Mouse (Mus musculus): ENCODE results near the gene Gm26920. TPM values are rescaled to one million over a fixed set of nuclear protein-coding genes. Genes with fewer than 3 reads are reported as not detected.

The Gm26920 gene
- total RNA-seq, 1 experiment = 0.71 TPM

- no peak for DNase-seq (ENCODE audit: low read depth, low spot score)
- Histone ChIP-seq H3K36me3 (ENCODE audit: control insufficient read depth, insufficient read depth, low read length, poor library complexity, severe bottlenecking) (peaks cover 58% of the 10 kb centered on the region), H3K27ac (ENCODE audit: insufficient read depth, low read depth, low read length, poor library complexity, severe bottlenecking) (no peak overlapping the region), H3K9ac (ENCODE audit: insufficient read depth, low read depth, low read length, poor library complexity, severe bottlenecking) (no peak overlapping the region), H3K4me3 (ENCODE audit: insufficient read depth in 1 of 2, low read depth in 1 of 2, low read length in 2 of 2, poor library complexity in 1 of 2, severe bottlenecking in 1 of 2) (no peak overlapping the region), H3K9me3 (ENCODE audit: control insufficient read depth, insufficient read depth, low read depth, low read length) (no peaks in the 10 kb centered on the region), H3K4me1 (ENCODE audit: control insufficient read depth in 2 of 2, insufficient read depth in 2 of 2, low read length in 2 of 2, poor library complexity in 1 of 2) (no peaks in the 10 kb centered on the region)
- in situ Hi-C loops (cut with MboI; ENCODE audit: low sequenced_read_pairs in 2 of 2, unreplicated experiment in 2 of 2) = loop anchor here in 1 of 2 experiments (10.0 kb wide), 1 partner anchor 58 kb away; the partner anchor contains the start of gene Zfp82
- TF ChIP-seq MAFK (IDR thresholded peaks at IDR 0.05; ENCODE audit: insufficient read depth, low read depth, low read length) = no peak
- no peak for TF ChIP-seq HCFC1 (IDR thresholded peaks at IDR 0.05; ENCODE audit: borderline replicate concordance, insufficient read depth, low read length)
- TF ChIP-seq ZC3H11A (IDR thresholded peaks at IDR 0.05; ENCODE audit: borderline replicate concordance, low read depth, low read length) = no peak
- no peak for TF ChIP-seq CHD2 (IDR thresholded peaks at IDR 0.05; ENCODE audit: low read depth, low read length)
These were observed 73.0 kb downstream of the Gm26920 start for GRCm38 (mm10) chr7:30017226-30017625.

GRCm38 (mm10) chr7:30012956-30013363 is 77.2 kb downstream of the Gm26920 start:
- Histone ChIP-seq H3K4me3 (ENCODE audit: insufficient read depth in 1 of 2, low read depth in 1 of 2, low read length in 2 of 2, poor library complexity in 1 of 2, severe bottlenecking in 1 of 2) (no peak overlapping the region), H3K36me3 (ENCODE audit: control insufficient read depth, insufficient read depth, low read length, poor library complexity, severe bottlenecking) (peaks cover 54% of the 10 kb centered on the region), H3K27ac (ENCODE audit: insufficient read depth, low read depth, low read length, poor library complexity, severe bottlenecking) (no peak overlapping the region), H3K9ac (ENCODE audit: insufficient read depth, low read depth, low read length, poor library complexity, severe bottlenecking) (no peak overlapping the region), H3K4me1 (ENCODE audit: control insufficient read depth in 2 of 2, insufficient read depth in 2 of 2, low read length in 2 of 2, poor library complexity in 1 of 2) (peaks cover 0 to 8% of the 10 kb centered on the region in 2 experiments; a peak in 1 of 4 replicates), H3K9me3 (ENCODE audit: control insufficient read depth, insufficient read depth, low read depth, low read length) (no peaks in the 10 kb centered on the region)
- no peak for TF ChIP-seq ZNF384 (IDR thresholded peaks at IDR 0.05; ENCODE audit: low read depth, low read length)
- no peak for TF ChIP-seq MAFK (IDR thresholded peaks at IDR 0.05; ENCODE audit: insufficient read depth, low read depth, low read length)
- TF ChIP-seq HCFC1 (IDR thresholded peaks at IDR 0.05; ENCODE audit: borderline replicate concordance, insufficient read depth, low read length) = no peak
- TF ChIP-seq ZC3H11A (IDR thresholded peaks at IDR 0.05; ENCODE audit: borderline replicate concordance, low read depth, low read length) = no peak
- TF ChIP-seq CHD2 (IDR thresholded peaks at IDR 0.05; ENCODE audit: low read depth, low read length) = no peak
- no peak for DNase-seq (ENCODE audit: low read depth, low spot score)
- in situ Hi-C loops (cut with MboI; ENCODE audit: low sequenced_read_pairs in 2 of 2, unreplicated experiment in 2 of 2) = loop anchor here in 1 of 2 experiments (10.0 kb wide), 1 partner anchor 62 kb away; the partner anchor contains the start of gene Zfp82

- TF ChIP-seq CHD2 (IDR thresholded peaks at IDR 0.05; ENCODE audit: low read depth, low read length) (no peak), HCFC1 (IDR thresholded peaks at IDR 0.05; ENCODE audit: borderline replicate concordance, insufficient read depth, low read length) (no peak), ZNF384 (IDR thresholded peaks at IDR 0.05; ENCODE audit: low read depth, low read length) (no peak), ZC3H11A (IDR thresholded peaks at IDR 0.05; ENCODE audit: borderline replicate concordance, low read depth, low read length) (no peak), MAFK (IDR thresholded peaks at IDR 0.05; ENCODE audit: insufficient read depth, low read depth, low read length) (no peak)
- H3K9ac ChIP-seq (ENCODE audit: insufficient read depth, low read depth, low read length, poor library complexity, severe bottlenecking) = no peak overlapping the region
- in situ Hi-C loops (cut with MboI; ENCODE audit: low sequenced_read_pairs in 2 of 2, unreplicated experiment in 2 of 2) = loop anchor here in 1 of 2 experiments (10.0 kb wide), 1 partner anchor 64 kb away; the partner anchor contains the start of gene Zfp82
- H3K27ac ChIP-seq (ENCODE audit: insufficient read depth, low read depth, low read length, poor library complexity, severe bottlenecking) = no peak overlapping the region
- no peaks in the 10 kb centered on the region for H3K9me3 ChIP-seq (ENCODE audit: control insufficient read depth, insufficient read depth, low read depth, low read length)
- peaks cover 0 to 8% of the 10 kb centered on the region in 2 experiments; a peak in 1 of 4 replicates for H3K4me1 ChIP-seq (ENCODE audit: control insufficient read depth in 2 of 2, insufficient read depth in 2 of 2, low read length in 2 of 2, poor library complexity in 1 of 2)
- DNase-seq (ENCODE audit: low read depth, low spot score) = no peak
- H3K36me3 ChIP-seq (ENCODE audit: control insufficient read depth, insufficient read depth, low read length, poor library complexity, severe bottlenecking) = peaks cover 51% of the 10 kb centered on the region
- no peak overlapping the region for H3K4me3 ChIP-seq (ENCODE audit: insufficient read depth in 1 of 2, low read depth in 1 of 2, low read length in 2 of 2, poor library complexity in 1 of 2, severe bottlenecking in 1 of 2)
These were observed 79.5 kb downstream of the Gm26920 start for GRCm38 (mm10) chr7:30010551-30011195.

DNA sequence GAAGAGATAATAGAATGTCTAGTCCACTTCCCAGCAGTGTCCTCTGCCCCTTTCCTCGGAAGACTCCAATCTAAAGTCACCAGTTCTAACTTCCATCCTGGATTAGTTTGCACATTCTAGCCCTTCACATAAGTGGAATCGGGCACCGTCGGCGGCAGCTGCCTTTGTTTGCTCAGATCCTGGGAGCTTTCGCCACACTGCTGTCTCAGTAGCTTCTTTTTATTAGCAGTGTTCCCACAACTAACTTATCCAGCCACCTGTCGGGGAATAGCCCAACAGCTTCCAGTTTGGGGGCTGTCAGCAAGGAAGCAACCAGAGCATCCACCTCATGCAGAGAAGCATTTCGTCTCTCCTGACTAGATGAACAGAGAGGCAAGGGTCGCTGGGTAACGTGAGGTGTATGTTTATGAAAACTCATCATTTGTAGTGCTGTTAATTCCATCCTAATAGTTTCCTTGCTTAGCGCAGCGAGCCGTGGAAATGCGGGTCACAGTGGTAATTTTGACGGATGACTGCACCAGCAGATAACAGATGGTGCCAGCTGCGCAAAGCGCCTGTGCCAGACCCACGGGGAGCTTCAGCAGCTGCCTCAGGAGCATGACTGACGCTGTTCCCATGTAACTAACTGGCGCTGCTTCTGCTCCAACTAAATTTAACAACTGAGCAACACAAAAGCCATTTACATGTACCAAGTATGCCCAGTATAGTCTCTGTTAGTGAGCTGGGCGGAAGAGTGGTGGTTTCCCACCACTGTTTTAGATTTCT is 80.7 kb downstream of the Gm26920 start:
- Histone ChIP-seq H3K36me3 (ENCODE audit: control insufficient read depth, insufficient read depth, low read length, poor library complexity, severe bottlenecking) (peaks cover 48% of the 10 kb centered on the region), H3K9ac (ENCODE audit: insufficient read depth, low read depth, low read length, poor library complexity, severe bottlenecking) (no peak overlapping the region), H3K4me1 (ENCODE audit: control insufficient read depth in 2 of 2, insufficient read depth in 2 of 2, low read length in 2 of 2, poor library complexity in 1 of 2) (peaks cover 0 to 8% of the 10 kb centered on the region in 2 experiments; a peak in 1 of 4 replicates), H3K4me3 (ENCODE audit: insufficient read depth in 1 of 2, low read depth in 1 of 2, low read length in 2 of 2, poor library complexity in 1 of 2, severe bottlenecking in 1 of 2) (no peak overlapping the region), H3K27ac (ENCODE audit: insufficient read depth, low read depth, low read length, poor library complexity, severe bottlenecking) (no peak overlapping the region), H3K9me3 (ENCODE audit: control insufficient read depth, insufficient read depth, low read depth, low read length) (no peaks in the 10 kb centered on the region)
- in situ Hi-C loops (cut with MboI; ENCODE audit: low sequenced_read_pairs in 2 of 2, unreplicated experiment in 2 of 2) = loop anchor here in 1 of 2 experiments (10.0 kb wide), 1 partner anchor 65 kb away; the partner anchor contains the start of gene Zfp82
- no peak for DNase-seq (ENCODE audit: low read depth, low spot score)
- TF ChIP-seq ZNF384 (IDR thresholded peaks at IDR 0.05; ENCODE audit: low read depth, low read length) (no peak), ZC3H11A (IDR thresholded peaks at IDR 0.05; ENCODE audit: borderline replicate concordance, low read depth, low read length) (no peak), HCFC1 (IDR thresholded peaks at IDR 0.05; ENCODE audit: borderline replicate concordance, insufficient read depth, low read length) (no peak), CHD2 (IDR thresholded peaks at IDR 0.05; ENCODE audit: low read depth, low read length) (no peak), MAFK (IDR thresholded peaks at IDR 0.05; ENCODE audit: insufficient read depth, low read depth, low read length) (no peak)

Data from ES-E14 (cell line).